Mouse (Mus musculus): ENCODE results near the gene Anxa11.
A peak's percentile ranks its signal among the peaks of the same experiment; 100 is the strongest.
"Not testable (repeated sequence)": the region's sequence is repeated elsewhere in the genome, so short reads cannot be mapped to it uniquely, and the experiment has no call there.

Anxa11 gene

DNA sequence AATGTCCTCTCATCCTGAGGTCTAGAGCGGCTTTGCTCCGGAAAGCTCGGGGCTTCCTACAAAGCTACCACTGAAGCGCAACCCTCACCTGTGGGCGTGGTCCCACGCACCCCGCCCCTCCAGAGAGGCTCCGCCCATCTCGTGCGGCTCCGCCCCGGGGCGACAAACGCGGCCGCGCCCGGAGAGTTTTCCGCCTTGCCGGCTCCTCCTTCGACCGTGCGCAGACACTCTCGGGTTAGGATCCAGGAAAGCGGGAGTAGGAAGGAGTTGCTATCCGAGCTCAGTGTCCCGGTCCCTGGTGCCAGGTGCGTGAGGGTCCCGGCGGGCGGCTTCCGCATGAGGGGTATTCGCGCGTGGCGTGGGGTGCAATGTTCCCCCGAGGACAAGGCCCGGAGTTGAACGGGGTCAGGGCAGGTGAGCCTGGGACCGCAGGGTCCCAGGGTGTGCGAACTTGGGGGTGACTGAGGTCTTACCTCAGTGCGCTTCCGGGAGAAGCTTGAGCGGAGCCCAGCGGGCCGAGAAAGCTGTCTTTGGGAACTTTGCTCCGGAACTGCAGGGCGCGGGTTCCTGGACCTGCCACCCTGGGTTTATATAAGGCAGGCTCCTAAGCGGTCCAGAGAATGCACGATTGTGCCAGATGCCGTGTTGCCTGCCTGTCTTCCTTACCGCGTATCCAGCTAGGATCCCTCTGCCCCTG, at the start of gene Anxa11:
Gene Anxa11, plus strand, starts transcription at position 166 of the 697 bp plus-strand sequence.
- DNase-seq (ENCODE audit: low spot score), result peak; percentile 67

DNA sequence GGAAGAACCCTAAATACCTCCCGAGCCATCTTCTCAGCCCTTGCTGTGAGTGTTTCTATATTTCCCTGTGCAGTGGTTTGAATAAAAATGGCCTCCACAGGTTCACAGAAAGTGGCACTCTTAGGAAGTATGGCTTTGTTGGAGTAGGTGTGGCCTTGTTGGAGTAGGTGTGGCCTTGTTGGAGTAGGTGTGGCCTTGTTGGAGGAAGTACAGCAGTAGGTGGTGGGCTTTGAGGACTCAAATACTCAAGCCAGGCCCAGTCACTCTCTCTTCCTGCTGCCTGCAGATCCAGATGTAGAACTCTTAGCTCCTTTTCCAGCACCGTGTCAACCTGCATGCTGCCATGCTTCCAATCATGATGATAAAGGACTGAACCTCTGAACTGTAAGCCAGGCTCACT, 47.6 kb upstream of the Anxa11 start:
- DNase-seq (ENCODE audit: low spot score), result no peak

GRCm38 (mm10) chr14:25795067-25795466, 46.9 kb upstream of the Anxa11 start:
- no peak for DNase-seq (ENCODE audit: low spot score)

GRCm38 (mm10) chr14:25795561-25796174, 46.3 kb upstream of the Anxa11 start:
- peak; percentile 24 for DNase-seq (ENCODE audit: low spot score)

DNA sequence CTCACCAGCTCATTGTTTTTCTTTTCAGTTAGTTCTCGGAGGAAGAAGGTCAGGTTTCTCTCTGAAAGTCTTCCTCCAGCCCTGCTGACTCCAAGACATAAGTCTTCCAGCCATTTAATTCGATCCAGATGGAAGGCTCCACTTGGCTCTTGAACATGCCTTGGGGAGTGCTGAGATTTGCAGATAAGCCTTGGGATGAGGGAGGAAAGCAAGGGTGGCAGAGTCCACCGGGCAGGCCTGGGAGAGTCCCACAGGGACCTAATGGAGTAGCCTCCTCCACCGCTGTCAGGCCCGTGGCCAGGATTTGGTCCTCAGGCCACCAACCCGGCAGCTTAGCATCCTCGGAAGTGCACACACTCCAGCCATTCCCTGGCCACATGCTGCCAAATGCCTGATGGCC, 45.3 kb upstream of the Anxa11 start:
- peak; percentile 17 for DNase-seq (ENCODE audit: low spot score)

- peak; percentile 91 for DNase-seq (ENCODE audit: low spot score)
Measured at GRCm38 (mm10) chr14:25800166-25800960, 41.6 kb upstream of the Anxa11 start.

- no peak for DNase-seq (ENCODE audit: low spot score)
Measured at GRCm38 (mm10) chr14:25802511-25802910, 39.4 kb upstream of the Anxa11 start.

- DNase-seq (ENCODE audit: low spot score), result no peak
Measured at GRCm38 (mm10) chr14:25803246-25803809, 38.6 kb upstream of the Anxa11 start.

- peak; percentile 53 for DNase-seq (ENCODE audit: low spot score)
Measured at GRCm38 (mm10) chr14:25805871-25806270, 36.1 kb upstream of the Anxa11 start.

GRCm38 (mm10) chr14:25806561-25806960, 35.4 kb upstream of the Anxa11 start:
- DNase-seq (ENCODE audit: low spot score), result no peak

DNA sequence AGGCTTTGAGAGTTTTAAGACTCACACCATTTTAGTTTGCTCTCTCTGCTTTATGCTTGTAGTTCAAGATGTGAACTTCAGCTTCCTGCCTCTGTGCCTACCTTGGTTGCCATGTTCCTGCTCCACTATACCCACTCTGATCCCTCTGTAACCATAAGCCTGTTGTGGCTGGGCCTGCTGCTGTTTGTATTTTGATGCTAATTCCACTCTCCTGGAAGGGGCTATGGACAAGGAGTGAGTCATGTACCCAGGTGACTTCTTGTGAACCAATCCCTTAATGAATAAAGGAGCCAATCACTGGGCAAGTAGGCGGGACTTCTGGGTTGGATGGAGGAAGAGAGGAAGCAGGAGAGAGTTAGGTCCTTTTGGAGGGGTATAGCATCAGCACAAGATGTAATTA, 30.9 kb upstream of the Anxa11 start:
- DNase-seq (ENCODE audit: low spot score), result not testable (repeated sequence)

DNA sequence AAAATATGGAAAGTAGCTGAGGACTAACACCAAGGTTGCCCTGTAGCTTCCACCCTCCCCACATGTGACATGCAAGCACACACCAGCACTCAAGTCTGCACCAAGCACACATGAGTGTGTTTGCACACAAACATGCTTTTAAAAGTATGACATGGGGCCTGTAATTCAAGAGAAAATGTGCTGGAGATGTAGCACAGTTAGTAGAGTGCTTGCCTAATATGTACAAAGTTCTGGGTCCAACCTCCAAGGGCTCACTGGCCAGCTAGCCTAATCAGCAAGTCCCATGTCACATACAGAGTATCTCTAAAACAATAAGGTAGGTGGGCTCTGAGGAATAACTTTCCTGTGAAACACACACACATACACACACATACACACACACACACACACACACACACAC, 27.8 kb upstream of the Anxa11 start:
- no peak for DNase-seq (ENCODE audit: low spot score)

DNA sequence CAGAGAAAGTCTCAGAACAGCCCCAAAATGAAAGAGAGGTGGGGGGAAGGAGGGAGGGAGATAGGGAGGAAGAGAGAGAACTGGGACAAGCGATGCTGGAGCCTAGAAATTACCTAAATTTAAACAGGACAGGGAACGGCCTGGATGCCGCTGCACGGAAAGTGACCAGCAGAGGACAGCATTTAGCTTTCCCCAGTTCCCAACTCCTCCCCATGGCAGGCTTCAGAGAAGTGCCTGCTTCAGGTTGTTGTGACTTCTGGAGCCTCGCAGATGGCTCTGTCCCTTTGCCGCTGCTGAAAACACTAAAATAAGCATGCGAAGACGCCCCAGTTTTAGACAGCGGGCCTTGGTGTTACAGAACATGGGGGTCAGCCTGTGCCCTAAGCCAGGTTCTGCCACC, 25.5 kb upstream of the Anxa11 start:
- DNase-seq (ENCODE audit: low spot score), result peak; percentile 83

- DNase-seq (ENCODE audit: low spot score), result no peak
Measured at GRCm38 (mm10) chr14:25822584-25822983, 19.4 kb upstream of the Anxa11 start.

DNA sequence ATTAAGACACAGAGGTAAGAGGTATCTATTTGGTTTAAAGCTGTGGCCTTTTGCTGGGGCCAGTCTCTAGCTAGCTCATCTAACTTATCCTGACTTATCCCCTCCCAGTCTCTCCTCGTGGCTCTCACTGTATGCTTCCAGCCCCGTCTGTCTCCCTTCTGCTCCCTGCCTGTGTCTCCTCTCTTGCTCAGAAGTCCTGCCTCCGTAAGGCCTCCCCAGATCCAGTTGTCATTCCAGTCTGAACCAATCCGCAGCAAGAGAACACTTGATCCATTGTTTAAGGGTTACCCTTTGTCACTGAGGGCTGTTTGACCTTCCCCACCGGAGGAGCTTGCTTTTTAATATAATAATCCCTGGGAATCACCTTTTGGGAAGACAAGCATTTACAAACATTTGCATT, 17.0 kb upstream of the Anxa11 start:
- no peak for DNase-seq (ENCODE audit: low spot score)

DNA sequence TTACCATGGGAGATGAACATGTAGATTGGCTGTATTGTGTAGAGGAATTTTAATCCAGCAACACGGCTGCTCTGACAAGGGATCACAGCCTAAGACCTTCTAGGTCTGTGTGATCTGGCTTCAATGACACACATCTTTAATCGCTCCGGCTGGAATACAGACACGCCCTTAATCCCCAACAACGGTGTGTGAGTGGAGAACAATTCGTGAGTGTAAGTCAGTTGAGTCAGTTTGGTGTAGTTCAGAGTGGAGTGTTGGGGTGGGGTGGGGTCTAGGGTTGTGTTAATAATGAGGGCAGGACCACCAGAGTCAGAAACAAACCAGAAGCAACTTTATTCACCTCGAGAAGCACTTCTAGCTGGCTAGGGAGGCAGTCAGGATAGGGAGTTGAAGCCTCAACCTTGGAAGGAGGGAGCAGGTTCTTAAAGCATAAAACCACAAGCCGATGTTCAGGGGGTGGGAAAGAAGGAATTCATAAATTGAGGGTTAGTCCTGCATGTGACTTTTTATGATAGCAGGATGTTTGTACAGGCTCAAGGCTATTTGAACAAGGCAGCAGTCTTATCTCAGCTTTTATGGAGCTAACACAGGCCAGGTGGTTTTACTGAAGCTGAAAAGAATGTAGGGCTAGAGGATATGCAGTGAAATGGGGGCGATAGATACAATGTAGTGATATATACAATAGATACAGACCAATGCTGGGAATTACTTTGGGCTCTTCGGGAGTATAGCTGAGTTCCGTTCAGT, 15.9 kb upstream of the Anxa11 start:
- DNase-seq (ENCODE audit: low spot score), result no peak

DNA sequence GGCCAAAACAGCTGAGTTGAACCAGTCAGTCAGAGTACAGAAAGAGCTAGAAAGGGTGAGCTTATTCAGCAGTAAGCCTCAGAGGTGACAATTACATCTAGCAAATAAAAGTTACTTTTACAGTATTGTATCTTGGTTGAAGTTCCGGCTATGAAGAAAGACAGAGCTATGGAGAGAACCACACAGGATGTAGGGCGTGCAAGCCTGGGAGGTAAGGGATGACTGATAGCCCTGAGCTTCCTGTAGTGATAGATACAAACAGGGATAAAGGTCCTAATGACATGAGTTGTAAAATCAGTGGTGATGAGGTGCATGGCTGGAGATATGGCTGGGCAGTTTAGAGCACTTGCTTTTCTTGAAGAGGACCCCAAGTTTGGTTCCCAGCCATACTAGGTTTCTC, 15.1 kb upstream of the Anxa11 start:
- DNase-seq (ENCODE audit: low spot score), result no peak

- no peak for DNase-seq (ENCODE audit: low spot score)
Measured at GRCm38 (mm10) chr14:25831332-25831731, 10.6 kb upstream of the Anxa11 start.

DNA sequence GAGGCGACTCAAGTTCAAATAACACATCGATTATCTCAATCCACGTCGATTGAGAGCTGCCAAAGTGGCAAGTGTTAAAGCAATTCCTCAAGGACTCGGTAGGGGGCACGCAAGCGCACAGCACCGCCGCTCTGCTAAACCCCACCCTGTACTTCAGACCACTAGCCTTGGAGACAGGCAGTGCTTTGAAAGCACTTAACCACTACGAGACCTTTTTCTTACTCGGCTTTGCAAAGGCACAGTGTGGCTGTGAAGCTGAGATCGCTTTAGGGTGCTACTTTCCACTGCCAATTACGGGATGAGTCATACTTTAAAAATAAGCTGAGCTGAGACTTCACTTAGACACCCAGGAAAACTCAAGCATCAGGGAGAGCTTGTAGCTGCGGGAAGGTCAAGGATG, 9.7 kb upstream of the Anxa11 start:
- peak; percentile 62 for DNase-seq (ENCODE audit: low spot score)

- no peak for DNase-seq (ENCODE audit: low spot score)
Measured at GRCm38 (mm10) chr14:25838411-25838810, 3.5 kb upstream of the Anxa11 start.

DNA sequence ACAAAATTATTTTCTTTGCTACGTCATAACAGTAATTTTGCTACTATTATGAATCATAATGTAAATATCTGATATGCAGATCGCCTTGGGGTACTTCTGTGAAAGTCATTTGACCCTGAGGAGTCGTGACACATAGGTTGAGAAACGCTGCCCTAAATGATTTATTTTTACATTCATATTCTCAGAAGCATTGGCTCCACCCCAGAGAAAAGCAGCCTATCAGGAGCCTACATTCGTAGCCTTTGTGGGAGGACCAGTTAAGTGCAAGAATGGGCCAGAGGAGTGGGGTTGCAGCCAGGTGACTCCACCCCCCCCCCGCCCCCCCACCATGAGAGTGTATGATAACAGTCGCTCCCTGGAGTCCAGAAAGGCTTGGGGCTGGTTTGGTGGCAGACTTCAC, 2.2 kb upstream of the Anxa11 start:
- no peak for DNase-seq (ENCODE audit: low spot score)

DNA sequence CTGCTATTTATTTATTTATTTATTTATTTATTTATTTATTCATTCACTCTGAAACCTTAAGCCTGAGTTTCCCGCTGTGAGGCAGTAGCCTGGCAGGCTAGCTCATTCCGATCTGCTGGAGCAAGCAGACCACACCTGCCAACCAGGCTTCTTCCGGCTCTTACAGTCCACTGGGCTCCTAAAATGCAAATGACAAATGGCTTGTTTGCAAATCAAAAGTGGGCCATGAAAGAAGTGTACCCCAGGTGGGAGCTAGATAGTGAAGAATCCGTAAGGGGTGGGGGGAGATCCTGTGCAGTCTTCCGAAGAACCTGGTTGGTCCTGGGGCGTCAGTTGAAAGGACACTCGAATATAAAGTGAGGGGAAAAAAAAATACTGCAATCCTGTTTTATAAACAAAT, 995 bp upstream of the Anxa11 start:
- DNase-seq (ENCODE audit: low spot score), result no peak

Measured in MN1 (cell line).